Mouse (Mus musculus): Measurements from ENCODE around the gene Evi5.

DNA sequence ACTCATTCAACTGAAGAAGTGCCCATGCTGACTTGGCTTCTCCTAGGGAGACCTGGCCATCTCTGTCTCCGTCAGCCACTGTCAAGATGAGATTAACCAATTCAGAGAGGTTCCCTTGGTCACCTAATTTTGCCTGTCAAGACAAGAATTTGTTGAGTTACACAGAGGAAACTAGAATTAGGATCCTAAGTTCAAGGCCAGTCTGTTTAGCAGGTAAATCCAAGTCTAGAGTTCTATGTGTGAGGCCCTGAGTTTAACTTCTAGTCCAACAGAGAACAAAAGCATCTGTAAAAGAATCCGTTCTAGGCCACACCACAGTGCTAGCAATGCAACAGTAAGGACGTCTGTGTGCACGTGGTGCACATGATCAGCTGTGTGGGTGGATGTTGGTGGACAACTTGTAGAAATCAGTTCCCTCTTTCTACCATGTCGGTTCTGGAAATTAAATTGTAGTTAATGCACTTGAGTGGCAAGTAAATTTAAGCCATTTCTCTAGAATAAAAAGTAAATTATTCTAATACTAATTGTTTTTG lies 35.2 kb upstream of the Evi5 start:
- no peak for TF ChIP-seq POLR2A (IDR thresholded peaks at IDR 0.05; ENCODE audit: borderline replicate concordance, extremely low read depth, low read depth, low read length)
- no peak for TF ChIP-seq CTCF (IDR thresholded peaks at IDR 0.05; ENCODE audit: insufficient read depth, low read length)
